Mouse (Mus musculus) small intestine, adult 2 months (tissue): ENCODE measurements around the gene Naa20. TPM values are rescaled to one million over a fixed set of nuclear protein-coding genes. Genes with fewer than 3 reads are reported as not detected.
"Not testable (repeated sequence)": the region's sequence is repeated elsewhere in the genome, so short reads cannot be mapped to it uniquely, and the experiment has no call there.

ENCODE experiments used
- H3K27ac ChIP-seq: fragments of 200-500 bp; 2 replicates; pipeline ENCODE4 v1.5.1; 2012; ENCODE audit warnings: low read depth, low read length, control low read depth, inconsistent platforms; ENCODE audit not compliant: insufficient read depth
- H3K27me3 ChIP-seq: fragments of 200-500 bp; 2 replicates; pipeline ENCODE4 v1.6.1; 2012; ENCODE audit warnings: mild to moderate bottlenecking, moderate library complexity, low read length, inconsistent platforms; ENCODE audit not compliant: control insufficient read depth, insufficient read depth
- H3K36me3 ChIP-seq: fragments of 200-500 bp; 2 replicates; pipeline ENCODE4 v1.6.1; 2012; ENCODE audit warnings: mild to moderate bottlenecking, low read length, control low read depth, inconsistent platforms; ENCODE audit not compliant: control insufficient read depth, insufficient read depth
- H3K4me1 ChIP-seq: fragments of 200-500 bp; 2 replicates; pipeline ENCODE4 v1.6.1; 2012; ENCODE audit warnings: low read length, inconsistent platforms, mixed read lengths; ENCODE audit not compliant: control insufficient read depth, insufficient read depth, insufficient read length
- H3K4me3 ChIP-seq: fragments of 200-500 bp; 2 replicates; pipeline ENCODE4 v1.5.1; 2012; ENCODE audit warnings: low read depth, mild to moderate bottlenecking, control low read depth, inconsistent platforms, low read length, moderate library complexity
- CTCF ChIP-seq: fragments of 200-500 bp; IDR thresholded peaks from 2 replicates; pipeline ENCODE4 v1.5.1; 2012; ENCODE audit warnings: low read depth, mild to moderate bottlenecking, control low read depth, inconsistent platforms, low read length, moderate library complexity, mixed read lengths; ENCODE audit not compliant: insufficient replicate concordance, insufficient read length; ENCODE audit errors: extremely low read depth
- POLR2A ChIP-seq: fragments of 200-500 bp; IDR thresholded peaks from 2 replicates; pipeline ENCODE4 v1.6.1; 2012; ENCODE audit warnings: low read depth, mild to moderate bottlenecking, control low read depth, inconsistent platforms, low read length, moderate library complexity
- WGBS: fragments of 180-500 bp; shearing (Covaris S2); methylation state at CpG from one replicate; pipeline ENCODE4 v1.1.7; 2018; 5-methylcytosine and 5-hydroxymethylcytosine counted together
- polyA plus RNA-seq: library from polyadenylated mRNA; depleted of rRNA; stranded (reverse); fragments of >200 nt; gene quantifications from 2 replicates; pipeline ENCODE4 v1.2.3, GENCODE M21; 2012

Naa20 gene
- polyA plus RNA-seq, 1 experiment: 13.2 TPM

DNA sequence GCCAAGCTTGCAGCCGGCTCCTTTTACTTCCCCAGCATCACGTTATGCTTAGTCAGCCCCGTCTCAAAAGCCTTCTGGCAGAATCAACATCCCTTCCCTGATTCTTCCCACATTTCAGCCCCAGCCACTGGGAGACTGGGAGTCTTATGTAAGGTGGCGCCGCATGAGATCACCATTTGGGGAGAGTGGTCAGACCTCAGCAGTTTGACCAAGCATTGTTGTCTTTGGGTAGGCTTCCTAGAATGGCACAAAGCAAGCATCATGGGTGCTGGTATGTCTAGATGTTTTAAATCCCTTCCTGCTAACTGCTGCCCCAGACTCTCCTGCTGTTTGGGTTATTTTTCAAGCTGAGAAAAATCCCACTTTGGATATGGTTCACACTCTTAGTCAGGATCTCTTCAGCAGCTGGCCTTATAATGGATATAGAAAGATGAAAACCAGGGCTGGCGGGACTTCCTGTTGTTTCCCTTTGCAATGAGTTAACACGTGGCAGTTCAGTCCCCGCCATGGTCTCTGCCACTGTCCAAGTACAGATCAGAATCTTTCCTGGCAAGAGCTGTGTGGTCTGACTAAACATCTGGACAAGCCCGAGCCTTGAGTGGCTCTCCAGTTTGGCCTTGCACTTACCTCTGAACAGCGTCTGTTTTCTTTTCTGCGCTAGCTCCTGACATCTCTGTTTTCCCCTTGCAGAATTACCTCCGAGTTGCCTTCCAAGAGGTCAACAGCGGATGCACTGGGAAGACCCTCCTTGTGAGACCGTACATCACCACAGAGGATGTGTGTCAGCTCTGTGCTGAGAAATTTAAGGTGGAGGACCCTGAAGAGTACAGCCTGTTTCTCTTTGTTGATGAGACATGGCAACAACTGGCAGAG is 16.8 kb upstream of the Naa20 start:
- WGBS: 81% methylated on average over 14 of the region's 14 CpGs
- Histone ChIP-seq H3K4me3 (no peak overlapping the region), H3K36me3 (peaks cover 59% of the 10 kb centered on the region), H3K4me1 (peaks cover 2% of the 10 kb centered on the region), H3K27ac (peak overlapping the region; percentile 79), H3K27me3 (no peaks in the 10 kb centered on the region)
- TF ChIP-seq POLR2A: no peak

DNA sequence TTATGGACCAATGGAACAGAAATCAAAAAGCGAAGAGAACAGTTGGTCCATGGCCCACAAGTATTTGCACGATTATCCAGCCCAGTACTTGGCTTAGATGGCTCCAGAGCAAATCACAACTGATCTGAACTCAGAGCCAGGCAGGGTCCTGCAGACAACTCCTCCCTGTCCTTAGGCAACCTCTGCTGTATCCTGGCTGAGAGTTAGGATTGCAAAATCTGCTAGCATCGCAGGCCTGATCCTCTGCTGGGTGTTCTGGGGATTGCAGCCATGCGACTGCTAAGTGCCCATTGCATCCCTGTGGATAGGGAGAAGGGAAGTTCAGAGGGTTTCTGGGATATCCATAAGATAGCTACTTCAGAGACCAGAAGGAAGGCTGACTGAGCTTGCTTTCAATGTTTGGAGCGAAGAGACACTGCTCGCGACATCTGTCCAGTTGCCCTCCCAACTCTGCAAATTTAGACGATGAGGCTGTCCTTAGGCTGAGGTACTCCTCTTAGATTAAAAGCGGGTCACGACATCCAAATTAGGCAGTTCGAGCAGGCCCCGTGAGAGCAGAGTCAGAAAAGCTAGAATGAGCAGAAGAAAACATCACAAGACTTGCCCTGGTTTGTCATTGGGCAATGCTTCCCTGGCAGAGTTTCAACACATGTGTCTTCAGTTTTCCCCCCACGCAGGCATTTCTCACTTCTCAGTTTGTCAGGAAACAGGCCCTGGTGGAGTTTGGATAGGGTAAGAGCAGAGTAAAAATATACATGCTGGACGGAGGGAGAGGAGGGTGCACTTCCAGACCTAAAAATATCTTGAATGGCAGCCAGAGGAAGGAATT is 13.7 kb upstream of the Naa20 start:
- Histone ChIP-seq H3K4me1 (no peaks in the 10 kb centered on the region; the same call in none of the 2 replicates), H3K36me3 (peaks cover 42% of the 10 kb centered on the region), H3K4me3 (no peak overlapping the region), H3K27me3 (no peaks in the 10 kb centered on the region), H3K27ac (peak overlapping the region; percentile 79)
- TF ChIP-seq POLR2A (no peak), CTCF (peak; percentile 28; the same call in 1 of the 2 replicates)
- WGBS: 70% methylated on average over 14 of the region's 14 CpGs

DNA sequence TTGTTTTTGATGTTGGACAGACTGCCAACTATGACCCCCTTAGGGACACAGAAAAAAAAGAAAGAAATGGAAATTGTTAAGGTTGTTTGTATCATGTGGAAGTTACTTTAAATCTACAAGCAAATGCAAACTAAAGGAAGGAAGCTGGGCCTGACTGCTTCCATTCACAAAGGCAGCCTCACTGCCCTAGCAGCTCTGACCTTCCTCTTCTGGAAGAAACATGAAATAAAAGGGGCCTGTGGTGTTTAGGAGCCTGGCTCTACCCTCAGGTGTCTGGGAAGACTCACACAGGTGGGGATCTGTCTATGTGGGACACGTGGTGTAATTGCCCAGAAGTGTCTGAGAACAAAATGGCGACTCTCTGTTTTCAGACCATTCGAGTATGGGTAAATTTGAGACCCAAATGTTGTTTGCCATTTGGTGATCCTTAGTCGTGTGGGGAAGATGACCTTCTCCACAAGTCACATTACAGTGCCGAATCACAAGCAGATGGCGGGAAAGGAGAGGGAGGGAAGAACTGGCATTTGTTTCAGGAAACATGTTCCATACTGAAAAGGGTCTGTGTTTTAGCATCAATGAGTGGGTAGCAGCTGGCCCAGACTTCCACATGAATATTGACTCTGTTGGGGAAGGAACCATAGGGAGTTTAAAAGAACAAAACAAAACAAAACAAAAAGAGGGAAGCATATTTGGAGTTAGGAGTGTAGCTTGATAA is 13.0 kb upstream of the Naa20 start:
- Histone ChIP-seq H3K36me3 (peaks cover 35% of the 10 kb centered on the region), H3K4me1 (no peaks in the 10 kb centered on the region; the same call in 1 of the 2 replicates), H3K4me3 (no peak overlapping the region), H3K27me3 (no peaks in the 10 kb centered on the region), H3K27ac (peak overlapping the region; percentile 74)
- 69% methylated on average over 6 of the region's 6 CpGs for WGBS
- TF ChIP-seq CTCF (no peak), POLR2A (no peak)

DNA sequence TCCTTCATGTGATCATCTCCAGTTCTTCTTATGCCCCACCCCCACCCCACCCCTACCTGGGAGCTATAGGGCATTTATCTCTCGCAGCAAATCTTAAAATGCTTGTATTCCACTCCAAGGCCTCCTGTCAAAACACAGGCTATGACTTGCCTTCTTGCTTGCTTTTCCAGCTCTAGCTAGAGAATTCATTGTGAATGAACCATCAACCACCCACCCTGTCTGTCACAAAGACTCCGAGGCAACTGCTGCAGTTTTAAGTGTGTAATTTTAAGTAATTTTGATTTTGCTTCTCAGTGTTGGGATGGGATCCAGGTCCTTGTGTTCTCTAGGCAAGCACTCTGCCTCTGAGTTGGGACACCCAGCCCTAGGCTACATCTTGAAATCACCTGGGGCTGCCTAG is 11.3 kb upstream of the Naa20 start:
- H3K27me3 ChIP-seq: no peaks in the 10 kb centered on the region
- H3K4me3 ChIP-seq: no peak overlapping the region
- no peak overlapping the region for H3K27ac ChIP-seq
- TF ChIP-seq POLR2A (no peak), CTCF (no peak)
- WGBS: 76% methylated on average over 2 of the region's 2 CpGs
- H3K4me1 ChIP-seq: no peaks in the 10 kb centered on the region; the same call in 1 of the 2 replicates
- H3K36me3 ChIP-seq: peaks cover 19% of the 10 kb centered on the region

DNA sequence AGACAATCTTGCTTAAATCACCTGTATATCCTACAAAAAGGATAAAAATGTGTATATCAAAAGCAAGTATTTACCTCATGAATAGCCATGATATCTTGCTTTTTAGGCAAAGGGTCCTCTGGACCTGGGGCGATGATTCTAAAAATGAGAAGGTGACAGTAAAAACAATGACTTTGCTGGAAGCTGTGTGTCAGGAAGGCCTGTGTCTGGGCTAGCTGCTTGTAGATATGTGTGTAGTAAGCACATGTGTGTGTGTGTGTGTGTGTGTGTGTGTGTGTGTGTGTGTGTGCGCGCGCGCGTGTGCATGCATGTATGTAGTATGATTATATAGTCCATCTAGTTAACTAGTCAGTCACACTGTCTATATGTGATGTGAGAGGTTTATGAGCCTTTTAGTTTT is 8.1 kb upstream of the Naa20 start:
- Histone ChIP-seq H3K27me3 (no peaks in the 10 kb centered on the region), H3K36me3 (no peaks in the 10 kb centered on the region), H3K27ac (no peak overlapping the region), H3K4me1 (no peaks in the 10 kb centered on the region), H3K4me3 (no peak overlapping the region)
- TF ChIP-seq CTCF (no peak), POLR2A (no peak)
- 96% methylated on average over 6 of the region's 6 CpGs for WGBS

DNA sequence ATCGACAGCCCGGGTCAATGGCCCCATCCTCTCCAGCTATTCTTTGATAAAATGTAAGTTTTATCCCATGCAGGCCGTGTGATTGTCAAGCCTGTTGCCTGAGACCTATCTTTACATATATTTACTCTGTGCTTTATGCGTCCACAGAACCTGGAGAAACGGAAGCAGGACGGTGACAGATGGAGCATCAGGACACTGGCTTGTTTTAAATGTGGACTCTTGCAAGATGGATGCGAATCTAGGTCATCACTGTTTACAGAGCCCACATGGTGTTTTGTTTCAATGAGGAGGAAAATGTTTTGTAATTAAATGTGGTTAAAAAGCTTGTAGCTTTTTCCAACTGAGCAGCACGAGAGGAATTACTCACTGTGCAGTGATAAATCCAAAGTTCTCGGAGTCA is 3.8 kb upstream of the Naa20 start:
- no peaks in the 10 kb centered on the region for H3K36me3 ChIP-seq
- H3K27me3 ChIP-seq: no peaks in the 10 kb centered on the region
- no peak overlapping the region for H3K4me3 ChIP-seq
- no peak overlapping the region for H3K27ac ChIP-seq
- 64% methylated on average over 9 of the region's 9 CpGs for WGBS
- no peak for TF ChIP-seq CTCF
- no peak for TF ChIP-seq POLR2A
- no peaks in the 10 kb centered on the region for H3K4me1 ChIP-seq

DNA sequence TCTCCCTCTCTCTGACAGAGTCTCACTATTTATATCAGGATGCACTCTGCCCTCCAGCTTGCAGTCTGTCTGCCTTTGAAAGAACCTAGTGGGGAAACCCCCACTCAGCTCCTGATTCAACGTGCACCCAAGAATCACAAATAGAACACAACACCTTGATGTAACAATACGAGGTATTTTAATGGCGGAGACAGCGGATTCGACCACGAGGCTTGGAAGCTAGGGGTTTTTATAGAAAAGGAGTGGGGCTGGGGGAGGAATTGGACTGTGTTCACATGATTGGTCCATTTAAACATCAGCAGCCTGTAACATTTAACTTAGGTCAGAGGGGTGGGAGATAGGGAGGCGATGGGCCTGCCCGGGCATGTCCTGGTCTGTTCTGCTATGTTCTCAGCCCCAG is 1.6 kb upstream of the Naa20 start:
- not testable (repeated sequence) for H3K4me1 ChIP-seq, H3K4me3 ChIP-seq, H3K36me3 ChIP-seq, H3K27me3 ChIP-seq, H3K27ac ChIP-seq
- WGBS: 79% methylated on average over 8 of the region's 8 CpGs
